Mouse (Mus musculus) intestine, embryonic 14.5 days (tissue): ENCODE data around the gene Csrp1. TPM values are rescaled to one million over a fixed set of nuclear protein-coding genes. Genes with fewer than 3 reads are reported as not detected.

Source experiments
- ATAC-seq: fragments of 200-750 bp; cut with Nextera tagmentation; replicated peaks from 2 replicates; pipeline ENCODE4 v1.8.0; 2017; ENCODE audit warnings: low read depth, moderate number of reproducible peaks, moderate TSS enrichment, moderate library complexity; ENCODE audit not compliant: low FRiP score, low TSS enrichment
- DNase-seq: peaks from one replicate; pipeline ENCODE4 v3.0.0-alpha.2; 2018; ENCODE audit warnings: low spot score
- H3K27ac ChIP-seq: fragments of 300-500 bp; sonication (generic); 2 replicates; pipeline ENCODE4 v1.5.1; 2014; ENCODE audit warnings: low read depth, mild to moderate bottlenecking, control low read depth
- H3K27me3 ChIP-seq: fragments of 300-500 bp; sonication (generic); replicated peaks from 2 replicates; pipeline ENCODE4 v1.6.1; 2014; ENCODE audit warnings: low read length, control low read depth; ENCODE audit not compliant: control insufficient read depth, insufficient read depth
- H3K36me3 ChIP-seq: fragments of 300-500 bp; sonication (generic); 2 replicates; pipeline ENCODE4 v1.6.1; 2014; ENCODE audit warnings: low read length, control low read depth; ENCODE audit not compliant: control insufficient read depth, insufficient read depth
- H3K4me1 ChIP-seq: fragments of 300-500 bp; sonication (generic); replicated peaks from 2 replicates; pipeline ENCODE4 v1.6.1; 2014; ENCODE audit warnings: low read length, control low read depth, mixed read lengths; ENCODE audit not compliant: control insufficient read depth, insufficient read depth
- H3K4me2 ChIP-seq: fragments of 300-500 bp; sonication (generic); 2 replicates; pipeline ENCODE4 v1.6.1; 2014; ENCODE audit warnings: low read length
- H3K4me3 ChIP-seq: fragments of 300-500 bp; sonication (generic); 2 replicates; pipeline ENCODE4 v1.5.1; 2014; ENCODE audit warnings: low read depth, low read length, control low read depth, mixed read lengths
- H3K9ac ChIP-seq: fragments of 300-500 bp; sonication (generic); 2 replicates; pipeline ENCODE4 v1.6.1; 2014; ENCODE audit warnings: mild to moderate bottlenecking, low read length
- H3K9me3 ChIP-seq: fragments of 300-500 bp; sonication (generic); 2 replicates; pipeline ENCODE4 v1.6.1; 2016; ENCODE audit warnings: low read length, control low read depth; ENCODE audit not compliant: control insufficient read depth
- WGBS: fragments of 180-500 bp; shearing (Covaris S2); extraction: QIAGEN DNeasy Blood & Tissue Kit; methylation state at CpG from one replicate; pipeline ENCODE4 v1.1.7; 2014; 5-methylcytosine and 5-hydroxymethylcytosine counted together
- polyA plus RNA-seq: library from polyadenylated mRNA; unstranded; fragments of >200 nt; fragmentation: Nextera tagmentation; extraction: Ambion mirVana; gene quantifications from 2 replicates; pipeline ENCODE4 v1.2.1, GENCODE M21; 2014

The Csrp1 gene
- polyA plus RNA-seq, 1 experiment from 2014 or later: 242 TPM

GRCm38 (mm10) chr1:135729821-135730220 lies 10.0 kb downstream of the Csrp1 start:
- Histone ChIP-seq H3K4me3 (peak overlapping the region; percentile 71), H3K9ac (peak overlapping the region; percentile 88), H3K36me3 (0 out of 2 replicates have a peak, but pooled peaks cover 3% of the 10 kb centered on the region), H3K4me1 (peaks cover 57% of the 10 kb centered on the region), H3K4me2 (peak overlapping the region; percentile 80), H3K27ac (peak overlapping the region; percentile 96), H3K9me3 (no peaks in the 10 kb centered on the region), H3K27me3 (no peaks in the 10 kb centered on the region)
- no peak for ATAC-seq
- no peak for DNase-seq
- 19% methylated on average over 4 of the region's 4 CpGs for WGBS

GRCm38 (mm10) chr1:135730296-135730695 lies 10.4 kb downstream of the Csrp1 start:
- no peak for ATAC-seq
- Histone ChIP-seq H3K4me3 (peak overlapping the region; percentile 71), H3K36me3 (0 out of 2 replicates have a peak, but pooled peaks cover 3% of the 10 kb centered on the region), H3K27me3 (no peaks in the 10 kb centered on the region), H3K9ac (peak overlapping the region; percentile 88), H3K4me2 (peak overlapping the region; percentile 80), H3K27ac (peak overlapping the region; percentile 96), H3K9me3 (no peaks in the 10 kb centered on the region), H3K4me1 (peaks cover 62% of the 10 kb centered on the region)
- 28% methylated on average over 3 of the region's 3 CpGs for WGBS
- no peak for DNase-seq

- Histone ChIP-seq H3K27ac (peak overlapping the region; percentile 96), H3K36me3 (0 out of 2 replicates have a peak, but pooled peaks cover 3% of the 10 kb centered on the region), H3K4me3 (no peak overlapping the region), H3K9me3 (no peaks in the 10 kb centered on the region), H3K4me1 (peaks cover 62% of the 10 kb centered on the region), H3K9ac (peak overlapping the region; percentile 31), H3K4me2 (peak overlapping the region; percentile 80), H3K27me3 (no peaks in the 10 kb centered on the region)
- DNase-seq: peak; percentile 65
- 28% methylated on average over 7 of the region's 7 CpGs for WGBS
- ATAC-seq: no peak; the same call in 1 of the 2 replicates
These were observed 11.5 kb downstream of the Csrp1 start for GRCm38 (mm10) chr1:135731393-135731792.

GRCm38 (mm10) chr1:135731897-135732684 lies 12.2 kb downstream of the Csrp1 start:
- 13% methylated on average over 11 of the region's 11 CpGs for WGBS
- Histone ChIP-seq H3K4me1 (peaks cover 62% of the 10 kb centered on the region), H3K9me3 (no peaks in the 10 kb centered on the region), H3K36me3 (0 out of 2 replicates have a peak, but pooled peaks cover 7% of the 10 kb centered on the region), H3K4me3 (no peak overlapping the region), H3K27ac (peak overlapping the region; percentile 96), H3K4me2 (peak overlapping the region; percentile 80), H3K27me3 (no peaks in the 10 kb centered on the region), H3K9ac (peak overlapping the region; percentile 31)
- ATAC-seq: peak; percentile 82
- DNase-seq: no peak

- Histone ChIP-seq H3K4me3 (no peak overlapping the region), H3K27ac (peak overlapping the region; percentile 96), H3K36me3 (0 out of 2 replicates have a peak, but pooled peaks cover 7% of the 10 kb centered on the region), H3K9me3 (no peaks in the 10 kb centered on the region), H3K9ac (0 out of 2 replicates have a peak overlapping the region, but pooled peaks have one; percentile 7), H3K4me2 (peak overlapping the region; percentile 18), H3K4me1 (peaks cover 70% of the 10 kb centered on the region), H3K27me3 (no peaks in the 10 kb centered on the region)
- 26% methylated on average over 5 of the region's 7 CpGs for WGBS
- ATAC-seq: no peak
- DNase-seq: no peak
These were observed 14.5 kb downstream of the Csrp1 start for GRCm38 (mm10) chr1:135734225-135734937.

- H3K27me3 ChIP-seq: no peaks in the 10 kb centered on the region
- no peak overlapping the region for H3K9ac ChIP-seq
- H3K4me1 ChIP-seq: peaks cover 78% of the 10 kb centered on the region
- H3K4me2 ChIP-seq: no peak overlapping the region
- no peak overlapping the region for H3K4me3 ChIP-seq
- ATAC-seq: no peak
- no peak overlapping the region for H3K27ac ChIP-seq
- DNase-seq: no peak
- H3K9me3 ChIP-seq: no peaks in the 10 kb centered on the region
- WGBS: 37% methylated on average over 6 of the region's 6 CpGs
- H3K36me3 ChIP-seq: peaks cover 11% of the 10 kb centered on the region; the same call in 1 of the 2 replicates
These were observed 15.6 kb downstream of the Csrp1 start for GRCm38 (mm10) chr1:135735460-135735859.

GRCm38 (mm10) chr1:135744987-135745386 lies 25.1 kb downstream of the Csrp1 start:
- Histone ChIP-seq H3K9ac (no peak overlapping the region), H3K9me3 (no peaks in the 10 kb centered on the region), H3K27ac (peak overlapping the region; percentile 18; the same call in 1 of the 2 replicates), H3K4me2 (no peak overlapping the region), H3K4me3 (no peak overlapping the region), H3K27me3 (no peaks in the 10 kb centered on the region), H3K4me1 (peaks cover 17% of the 10 kb centered on the region), H3K36me3 (peaks cover 59% of the 10 kb centered on the region)
- no peak for ATAC-seq
- 77% methylated on average over 7 of the region's 7 CpGs for WGBS
- no peak for DNase-seq

- Histone ChIP-seq H3K36me3 (peaks cover 69% of the 10 kb centered on the region), H3K4me1 (peaks cover 5% of the 10 kb centered on the region; the same call in 1 of the 2 replicates), H3K9ac (no peak overlapping the region), H3K27ac (no peak overlapping the region), H3K4me2 (no peak overlapping the region), H3K27me3 (no peaks in the 10 kb centered on the region), H3K9me3 (no peaks in the 10 kb centered on the region), H3K4me3 (no peak overlapping the region)
- DNase-seq: no peak
- WGBS: 84% methylated on average over 4 of the region's 4 CpGs
- no peak for ATAC-seq
These were observed 26.4 kb downstream of the Csrp1 start for GRCm38 (mm10) chr1:135746248-135746647.
